In the genomic region with DNA sequence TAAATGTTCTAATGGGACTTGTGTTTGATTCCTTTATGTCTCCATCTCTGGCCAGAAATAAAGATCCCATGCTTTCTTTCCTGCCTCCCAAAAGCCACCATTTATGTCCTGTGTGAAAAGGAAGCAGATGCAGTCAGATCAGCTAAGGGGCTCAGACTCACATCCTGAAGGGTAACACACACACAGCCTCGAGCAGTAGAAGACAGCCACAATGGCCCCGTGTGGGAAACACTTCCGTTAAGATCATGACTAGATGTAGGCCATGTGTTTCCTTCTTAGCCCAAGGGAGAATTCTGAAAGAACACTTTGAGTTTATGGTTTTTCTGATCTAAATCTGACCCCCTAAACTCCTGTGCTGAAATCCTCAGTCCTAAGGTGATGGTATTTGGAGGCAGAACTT, we compare ENCODE assay signal across 17 mouse cellular contexts.
A peak's percentile ranks its signal among the peaks of the same experiment; 100 is the strongest.
DNase-seq lines count a peak whose midpoint lies in the region; ATAC-seq lines count a peak whose summit lies in the region.
"Had no signal": no experiment of that assay in that cellular context is flagged by ENCODE, and none has a peak within 500 bp of the region (broad histone marks: within the 10 kb centered on the region; RNA-seq: fewer than 3 reads in every experiment).

No protein-coding gene starts in this region.

- ATAC-seq in hematopoietic stem cell, adult 5-6 weeks (replicated peaks in 1 of 2; ENCODE audit: insufficient read depth in 1 of 2, low FRiP score in 2 of 2, low TSS enrichment in 1 of 2, low read depth in 1 of 2, poor library complexity in 2 of 2, severe bottlenecking in 2 of 2), result peak; percentile 65 to 69
- ATAC-seq: forebrain, embryonic 13.5 days; forebrain, embryonic 15.5 days; forebrain, postnatal 0 days had no signal

- DNase-seq in thymus, postnatal 0 days (ENCODE audit: low spot score), result peak; percentile 8
- DNase-seq in thymus, postnatal 36 days, result no peak
- peak; percentile 85 for DNase-seq in 416B (ENCODE audit: low read depth)
- no peak for DNase-seq in frontal cortex, adult 2 months (ENCODE audit: extremely low spot score in 1 of 2, low spot score in 1 of 2)
- DNase-seq in cerebellum, adult 8-10 months, result no peak
- DNase-seq: adrenal gland, adult 8-10 months; adrenal gland, postnatal 14 days; adrenal gland, postnatal 36 days; cerebellum, adult 11-12 months; cerebellum, adult 2 months; cerebellum, adult 9-11 months; cerebellum, postnatal 14 days; cerebellum, postnatal 36 days; forebrain, postnatal 0 days had no signal

Comparison
In these comparisons a context has a peak if more than half of its experiments do, and no peak if none do; other contexts are left out.
1. DNase-seq: peak in thymus, postnatal 0 days (single experiment) and 416B (single experiment); none in thymus, postnatal 36 days (0 of 2), frontal cortex, adult 2 months (0 of 2) and cerebellum, adult 8-10 months (single experiment).